Mouse (Mus musculus) cerebellum, adult 2 months (tissue): ENCODE data around the gene Pin1rt1.

Source experiments
- CTCF ChIP-seq: fragments of 200-500 bp; IDR thresholded peaks from 2 replicates; pipeline ENCODE4 v1.5.1; 2011; ENCODE audit warnings: low read depth, mild to moderate bottlenecking, control low read depth, low read length, moderate library complexity, borderline replicate concordance; ENCODE audit not compliant: insufficient read depth
- POLR2A ChIP-seq: fragments of 200-500 bp; IDR thresholded peaks from 2 replicates; pipeline ENCODE4 v1.6.1; 2011; ENCODE audit warnings: low read length, control low read depth, borderline replicate concordance; ENCODE audit not compliant: insufficient read depth

- TF ChIP-seq CTCF = no peak
- TF ChIP-seq POLR2A = no peak
These were observed 44.5 kb downstream of the Pin1rt1 start for GRCm38 (mm10) chr2:104671724-104672123.
